Mouse (Mus musculus) heart, embryonic 15.5 days (tissue): ENCODE results near the gene Dek. TPM values are rescaled to one million over a fixed set of nuclear protein-coding genes. Genes with fewer than 3 reads are reported as not detected.

Experiments used
- ATAC-seq: fragments of 200-750 bp; cut with Nextera tagmentation; replicated peaks from 2 replicates; pipeline ENCODE4 v1.8.0; 2017; ENCODE audit warnings: low read depth, moderate TSS enrichment; ENCODE audit not compliant: insufficient number of reproducible peaks, insufficient read depth, low FRiP score
- H3K27ac ChIP-seq: fragments of 300-500 bp; sonication (generic); 2 replicates; pipeline ENCODE4 v1.5.1; 2015; ENCODE audit warnings: mild to moderate bottlenecking, inconsistent platforms
- H3K27me3 ChIP-seq: fragments of 300-500 bp; sonication (generic); 2 replicates; pipeline ENCODE4 v1.6.1; 2015; ENCODE audit warnings: inconsistent platforms
- H3K36me3 ChIP-seq: fragments of 300-500 bp; sonication (generic); 2 replicates; pipeline ENCODE4 v1.6.1; 2015; ENCODE audit warnings: mild to moderate bottlenecking, inconsistent platforms
- H3K4me1 ChIP-seq: fragments of 300-500 bp; sonication (generic); replicated peaks from 2 replicates; pipeline ENCODE4 v1.6.1; 2015; ENCODE audit warnings: inconsistent platforms
- H3K4me2 ChIP-seq: fragments of 300-500 bp; sonication (generic); 2 replicates; pipeline ENCODE4 v1.6.1; 2015; ENCODE audit warnings: inconsistent platforms, mild to moderate bottlenecking, moderate library complexity
- H3K4me3 ChIP-seq: fragments of 300-500 bp; sonication (generic); 2 replicates; pipeline ENCODE4 v1.5.1; 2015; ENCODE audit warnings: mild to moderate bottlenecking, inconsistent platforms
- H3K9ac ChIP-seq: fragments of 300-500 bp; sonication (generic); 2 replicates; pipeline ENCODE4 v1.6.1; 2015; ENCODE audit warnings: mild to moderate bottlenecking, inconsistent platforms
- H3K9me3 ChIP-seq: fragments of 300-500 bp; sonication (generic); replicated peaks from 2 replicates; pipeline ENCODE4 v1.6.1; 2016; ENCODE audit warnings: inconsistent platforms
- WGBS: fragments of 180-500 bp; shearing (Covaris S2); methylation state at CpG from one replicate; pipeline ENCODE4 v1.1.7; 2015; ENCODE audit warnings: mixed read lengths; 5-methylcytosine and 5-hydroxymethylcytosine counted together
- polyA plus RNA-seq: library from polyadenylated mRNA; unstranded; fragments of >200 nt; fragmentation: Nextera tagmentation; extraction: Ambion mirVana; gene quantifications from 2 replicates; pipeline ENCODE4 v1.2.1, GENCODE M21; 2015

Dek gene
- polyA plus RNA-seq, 1 experiment from 2014 or later: 143 TPM

GRCm38 (mm10) chr13:47111185-47111584 lies 5.2 kb upstream of the Dek start:
- H3K4me3 ChIP-seq: no peak overlapping the region
- H3K9me3 ChIP-seq: no peaks in the 10 kb centered on the region
- peaks cover 39% of the 10 kb centered on the region for H3K4me1 ChIP-seq
- no peak overlapping the region for H3K9ac ChIP-seq
- ATAC-seq: no peak
- H3K4me2 ChIP-seq: no peak overlapping the region
- no peaks in the 10 kb centered on the region for H3K36me3 ChIP-seq
- 0 out of 2 replicates have a peak overlapping the region, but pooled peaks have one; percentile 3 for H3K27ac ChIP-seq
- 51% methylated on average over 3 of the region's 3 CpGs for WGBS
- H3K27me3 ChIP-seq: no peaks in the 10 kb centered on the region

- peaks cover 43% of the 10 kb centered on the region for H3K4me1 ChIP-seq
- WGBS: 65% methylated on average over 2 of the region's 2 CpGs
Measured at GRCm38 (mm10) chr13:47109239-47109638, 3.2 kb upstream of the Dek start.

GRCm38 (mm10) chr13:47106580-47106888 lies 533 bp upstream of the Dek start:
- H3K27ac ChIP-seq: peak overlapping the region; percentile 100
- H3K9me3 ChIP-seq: no peaks in the 10 kb centered on the region
- H3K36me3 ChIP-seq: no peaks in the 10 kb centered on the region
- H3K4me3 ChIP-seq: peak overlapping the region; percentile 87
- peak overlapping the region; percentile 86 for H3K9ac ChIP-seq
- 0 out of 2 replicates have a peak, but pooled peaks have one; percentile 4 for ATAC-seq
- H3K27me3 ChIP-seq: no peaks in the 10 kb centered on the region
- peaks cover 36% of the 10 kb centered on the region for H3K4me1 ChIP-seq
- peak overlapping the region; percentile 76 for H3K4me2 ChIP-seq
- WGBS: under 1% methylated on average over 20 of the region's 20 CpGs

More at GRCm38 (mm10) chr13:47109239-47109638, 3.2 kb upstream of the Dek start:
- no peak for ATAC-seq
- Histone ChIP-seq H3K36me3 (no peaks in the 10 kb centered on the region), H3K27me3 (no peaks in the 10 kb centered on the region), H3K4me3 (no peak overlapping the region), H3K4me2 (no peak overlapping the region), H3K9ac (no peak overlapping the region), H3K27ac (no peak overlapping the region), H3K9me3 (no peaks in the 10 kb centered on the region)

- Histone ChIP-seq H3K4me3 (peak overlapping the region; percentile 87), H3K9ac (peak overlapping the region; percentile 86), H3K4me1 (peaks cover 27% of the 10 kb centered on the region), H3K27ac (peak overlapping the region; percentile 100), H3K9me3 (no peaks in the 10 kb centered on the region), H3K4me2 (peak overlapping the region; percentile 76), H3K36me3 (peaks cover 8% of the 10 kb centered on the region), H3K27me3 (no peaks in the 10 kb centered on the region)
- under 1% methylated on average over 25 of the region's 25 CpGs for WGBS
- ATAC-seq: no peak
Measured at GRCm38 (mm10) chr13:47104856-47105541, 1.0 kb downstream of the Dek start.

- Histone ChIP-seq H3K27ac (no peak overlapping the region), H3K27me3 (no peaks in the 10 kb centered on the region), H3K36me3 (peaks cover 14% of the 10 kb centered on the region), H3K4me2 (peak overlapping the region; percentile 76), H3K9ac (0 out of 2 replicates have a peak overlapping the region, but pooled peaks have one; percentile 23), H3K4me3 (peak overlapping the region; percentile 87), H3K4me1 (peaks cover 27% of the 10 kb centered on the region), H3K9me3 (no peaks in the 10 kb centered on the region)
- 28% methylated on average over 2 of the region's 2 CpGs for WGBS
- ATAC-seq: no peak
Measured at GRCm38 (mm10) chr13:47104146-47104545, 1.9 kb downstream of the Dek start.

- no peak overlapping the region for H3K4me3 ChIP-seq
- no peak overlapping the region for H3K27ac ChIP-seq
- H3K4me2 ChIP-seq: no peak overlapping the region
- no peaks in the 10 kb centered on the region for H3K27me3 ChIP-seq
- no peaks in the 10 kb centered on the region for H3K9me3 ChIP-seq
- 87% methylated on average over 2 of the region's 2 CpGs for WGBS
- no peak for ATAC-seq
- no peak overlapping the region for H3K9ac ChIP-seq
- peaks cover 37% of the 10 kb centered on the region for H3K36me3 ChIP-seq
- H3K4me1 ChIP-seq: peaks cover 22% of the 10 kb centered on the region
Measured at GRCm38 (mm10) chr13:47100587-47100986, 5.4 kb downstream of the Dek start.

- Histone ChIP-seq H3K27ac (no peak overlapping the region), H3K9ac (no peak overlapping the region), H3K27me3 (no peaks in the 10 kb centered on the region), H3K4me3 (no peak overlapping the region), H3K36me3 (peaks cover 40% of the 10 kb centered on the region), H3K4me1 (peaks cover 26% of the 10 kb centered on the region), H3K4me2 (no peak overlapping the region), H3K9me3 (no peaks in the 10 kb centered on the region)
- 76% methylated on average over 7 of the region's 7 CpGs for WGBS
- ATAC-seq: no peak
Measured at GRCm38 (mm10) chr13:47099265-47099664, 6.7 kb downstream of the Dek start.

- H3K27ac ChIP-seq: no peak overlapping the region
- no peak overlapping the region for H3K4me3 ChIP-seq
- H3K4me2 ChIP-seq: no peak overlapping the region
- H3K9me3 ChIP-seq: no peaks in the 10 kb centered on the region
- ATAC-seq: no peak
- no peaks in the 10 kb centered on the region for H3K27me3 ChIP-seq
- peaks cover 56% of the 10 kb centered on the region for H3K36me3 ChIP-seq
- WGBS: 90% methylated on average over 2 of the region's 2 CpGs
- H3K4me1 ChIP-seq: peaks cover 12% of the 10 kb centered on the region
- no peak overlapping the region for H3K9ac ChIP-seq
Measured at GRCm38 (mm10) chr13:47096591-47096990, 9.4 kb downstream of the Dek start.

- H3K27ac ChIP-seq: no peak overlapping the region
- no peak overlapping the region for H3K9ac ChIP-seq
- H3K4me2 ChIP-seq: no peak overlapping the region
- WGBS: 94% methylated on average over 2 of the region's 2 CpGs
- no peaks in the 10 kb centered on the region for H3K27me3 ChIP-seq
- H3K9me3 ChIP-seq: no peaks in the 10 kb centered on the region
- no peak overlapping the region for H3K4me3 ChIP-seq
- ATAC-seq: no peak
- peaks cover 54% of the 10 kb centered on the region for H3K36me3 ChIP-seq
- peaks cover 12% of the 10 kb centered on the region for H3K4me1 ChIP-seq
Measured at GRCm38 (mm10) chr13:47093791-47094190, 12.2 kb downstream of the Dek start.

GRCm38 (mm10) chr13:47089271-47089670 lies 16.7 kb downstream of the Dek start:
- Histone ChIP-seq H3K4me3 (no peak overlapping the region), H3K27me3 (no peaks in the 10 kb centered on the region), H3K27ac (no peak overlapping the region), H3K4me1 (no peaks in the 10 kb centered on the region), H3K9ac (no peak overlapping the region), H3K4me2 (no peak overlapping the region), H3K36me3 (peaks cover 58% of the 10 kb centered on the region), H3K9me3 (no peaks in the 10 kb centered on the region)
- WGBS: 79% methylated on average over 2 of the region's 2 CpGs
- ATAC-seq: no peak

- Histone ChIP-seq H3K4me1 (no peaks in the 10 kb centered on the region), H3K4me2 (no peak overlapping the region), H3K27ac (no peak overlapping the region), H3K27me3 (no peaks in the 10 kb centered on the region), H3K4me3 (no peak overlapping the region), H3K9ac (no peak overlapping the region), H3K36me3 (peaks cover 51% of the 10 kb centered on the region), H3K9me3 (no peaks in the 10 kb centered on the region)
- 84% methylated on average over 1 of the region's 1 CpGs for WGBS
- ATAC-seq: no peak
Measured at GRCm38 (mm10) chr13:47088433-47088832, 17.6 kb downstream of the Dek start.

GRCm38 (mm10) chr13:47080905-47081505 lies 25.0 kb downstream of the Dek start:
- peaks cover 22% of the 10 kb centered on the region for H3K36me3 ChIP-seq
- H3K27me3 ChIP-seq: no peaks in the 10 kb centered on the region
- H3K9ac ChIP-seq: no peak overlapping the region
- H3K4me3 ChIP-seq: no peak overlapping the region
- H3K4me2 ChIP-seq: no peak overlapping the region
- no peaks in the 10 kb centered on the region for H3K9me3 ChIP-seq
- no peak overlapping the region for H3K27ac ChIP-seq
- no peak for ATAC-seq
- WGBS: 88% methylated on average over 4 of the region's 4 CpGs
- no peaks in the 10 kb centered on the region for H3K4me1 ChIP-seq
